Mouse (Mus musculus) limb, embryonic 14.5 days (tissue): Measurements from ENCODE around the gene 4930435E12Rik. TPM values are rescaled to one million over a fixed set of nuclear protein-coding genes. Genes with fewer than 3 reads are reported as not detected.

Source experiments
- ATAC-seq: fragments of 200-750 bp; cut with Nextera tagmentation; 2 replicates; pipeline ENCODE4 v1.8.0; 2017; ENCODE audit warnings: low read depth, moderate number of reproducible peaks, moderate TSS enrichment; ENCODE audit not compliant: low FRiP score
- DNase-seq: peaks from one replicate; pipeline ENCODE4 v3.0.0-alpha.2; 2015; ENCODE audit warnings: low spot score
- H3K27ac ChIP-seq: fragments of 300-500 bp; sonication (generic); replicated peaks from 2 replicates; pipeline ENCODE4 v1.5.1; 2014; ENCODE audit warnings: low read depth, mild to moderate bottlenecking, low read length, moderate library complexity, mixed read lengths
- H3K27me3 ChIP-seq: fragments of 300-500 bp; sonication (generic); 2 replicates; pipeline ENCODE4 v1.6.1; 2014; ENCODE audit warnings: low read length, mixed read lengths; ENCODE audit not compliant: control insufficient read depth, insufficient read depth
- H3K36me3 ChIP-seq: fragments of 300-500 bp; sonication (generic); 2 replicates; pipeline ENCODE4 v1.6.1; 2014; ENCODE audit warnings: mild to moderate bottlenecking, low read length, moderate library complexity, mixed read lengths; ENCODE audit not compliant: control insufficient read depth, insufficient read depth
- H3K4me1 ChIP-seq: fragments of 300-500 bp; sonication (generic); 2 replicates; pipeline ENCODE4 v1.6.1; 2014; ENCODE audit warnings: antibody characterized with exemption, low read length, mixed read lengths; ENCODE audit not compliant: control insufficient read depth, insufficient read depth
- H3K4me2 ChIP-seq: fragments of 300-500 bp; sonication (generic); replicated peaks from 2 replicates; pipeline ENCODE4 v1.6.1; 2014; ENCODE audit warnings: low read depth, mild to moderate bottlenecking, low read length, moderate library complexity; ENCODE audit not compliant: severe bottlenecking
- H3K4me3 ChIP-seq: fragments of 300-500 bp; sonication (generic); replicated peaks from 2 replicates; pipeline ENCODE4 v1.5.1; 2014; ENCODE audit warnings: low read length
- H3K9ac ChIP-seq: fragments of 300-500 bp; sonication (generic); 2 replicates; pipeline ENCODE4 v1.6.1; 2014; ENCODE audit warnings: mild to moderate bottlenecking, low read depth, low read length, moderate library complexity; ENCODE audit not compliant: severe bottlenecking
- H3K9me3 ChIP-seq: fragments of 300-500 bp; sonication (generic); 2 replicates; pipeline ENCODE4 v1.6.1; 2016; ENCODE audit warnings: low read length; ENCODE audit not compliant: control insufficient read depth
- POLR2A ChIP-seq: fragments of 200-500 bp; IDR thresholded peaks from 2 replicates; pipeline ENCODE4 v1.8.0; 2012; ENCODE audit warnings: inconsistent platforms, mild to moderate bottlenecking, moderate library complexity, borderline replicate concordance; ENCODE audit not compliant: insufficient read depth, insufficient read length; ENCODE audit errors: extremely low read depth
- WGBS: fragments of 180-500 bp; shearing (Covaris S2); extraction: QIAGEN DNeasy Blood & Tissue Kit; methylation state at CpG from one replicate; pipeline ENCODE4 v1.1.7; 2014; 5-methylcytosine and 5-hydroxymethylcytosine counted together
- polyA plus RNA-seq, 2 experiments: library from polyadenylated mRNA; depleted of rRNA in 1 of 2; stranded (reverse) in 1 of 2; unstranded in 1 of 2; fragments of >200 nt; fragmentation: Nextera tagmentation in 1 of 2; extraction: Ambion mirVana in 1 of 2; gene quantifications; 2 replicates each; pipeline versions ENCODE4 v1.2.1 to v1.2.3; 2012 to 2014

4930435E12Rik gene
- polyA plus RNA-seq, 2 experiments: not detected

DNA sequence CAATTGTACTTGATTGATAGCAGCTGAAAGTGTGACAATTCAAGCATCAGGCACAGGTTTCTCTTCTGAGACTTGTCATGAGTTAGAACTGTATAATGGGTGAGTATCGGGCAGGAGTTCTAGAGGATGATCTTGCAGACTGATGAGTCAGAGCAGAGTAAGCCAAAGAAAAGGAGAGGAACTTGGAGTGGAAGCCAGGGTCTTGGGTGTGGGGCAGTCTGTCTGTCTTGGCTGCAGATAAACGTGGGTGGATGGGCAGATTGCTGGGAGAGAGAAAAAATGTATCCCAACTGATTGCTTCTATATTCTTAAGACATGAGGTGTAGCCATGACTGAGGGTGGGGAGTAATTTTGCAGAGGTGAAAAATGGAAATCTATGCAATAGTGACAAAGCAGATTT is 46.6 kb downstream of the 4930435E12Rik start:
- Histone ChIP-seq H3K9ac (no peak overlapping the region), H3K4me1 (no peaks in the 10 kb centered on the region), H3K9me3 (no peaks in the 10 kb centered on the region), H3K27me3 (no peaks in the 10 kb centered on the region), H3K4me2 (no peak overlapping the region), H3K4me3 (no peak overlapping the region), H3K27ac (no peak overlapping the region), H3K36me3 (no peaks in the 10 kb centered on the region)
- DNase-seq (no peak), ATAC-seq (no peak)
- TF ChIP-seq POLR2A: no peak
- WGBS: 64% methylated on average over 2 of the region's 2 CpGs

DNA sequence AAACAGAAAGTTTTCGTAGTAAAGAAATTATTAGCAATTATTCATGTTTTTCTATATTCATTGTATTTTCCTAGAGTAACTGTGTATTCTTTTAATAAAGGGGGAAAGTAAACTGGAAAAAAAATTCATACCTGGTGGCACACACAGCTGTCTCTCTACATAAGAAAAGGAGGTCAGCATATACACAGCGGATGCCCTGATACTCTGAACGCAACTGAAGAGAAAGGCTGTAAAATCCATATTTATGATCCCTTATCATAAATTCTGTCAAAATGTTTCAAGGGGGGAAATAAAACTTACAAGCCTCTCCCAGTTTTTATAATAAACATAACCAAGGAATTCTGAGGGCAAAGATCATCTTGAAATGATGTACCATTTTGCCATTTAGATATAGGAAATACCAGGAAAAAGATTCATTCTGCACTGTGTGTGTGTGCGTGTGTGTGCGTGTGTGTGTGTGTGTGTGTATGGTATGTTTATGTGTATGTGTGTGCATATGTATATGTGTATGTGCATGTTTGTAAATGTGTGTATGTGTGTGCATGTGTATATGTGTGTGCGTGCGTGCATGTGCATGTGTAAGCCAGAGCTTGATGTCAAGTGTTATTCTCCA is 47.5 kb downstream of the 4930435E12Rik start:
- Histone ChIP-seq H3K27me3 (no peaks in the 10 kb centered on the region), H3K9me3 (no peaks in the 10 kb centered on the region), H3K27ac (no peak overlapping the region), H3K9ac (no peak overlapping the region), H3K4me1 (no peaks in the 10 kb centered on the region), H3K4me3 (no peak overlapping the region), H3K4me2 (no peak overlapping the region), H3K36me3 (no peaks in the 10 kb centered on the region)
- ATAC-seq: no peak
- DNase-seq: no peak
- no peak for TF ChIP-seq POLR2A
- WGBS: 91% methylated on average over 7 of the region's 7 CpGs

DNA sequence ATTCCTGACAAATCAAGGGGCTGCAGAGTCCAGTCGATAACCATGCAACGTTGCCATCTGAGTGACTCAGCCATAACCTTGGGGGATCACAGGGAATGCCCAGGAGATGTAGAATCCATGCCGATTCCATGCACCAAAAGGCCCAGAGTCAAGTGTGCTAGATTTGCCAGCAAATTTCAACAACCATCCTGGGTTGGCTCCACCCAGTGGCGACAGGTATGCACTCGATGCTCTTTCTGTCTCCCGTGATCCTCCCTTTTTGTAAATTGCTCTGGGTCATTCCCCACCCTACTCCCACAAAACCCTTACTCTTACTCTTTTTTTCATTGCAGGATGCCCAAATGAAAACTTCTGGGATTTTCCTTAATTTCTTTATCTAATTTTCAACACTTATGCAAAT is 52.2 kb downstream of the 4930435E12Rik start:
- Histone ChIP-seq H3K27me3 (no peaks in the 10 kb centered on the region), H3K4me1 (no peaks in the 10 kb centered on the region), H3K27ac (no peak overlapping the region), H3K4me2 (no peak overlapping the region), H3K9ac (no peak overlapping the region), H3K9me3 (no peaks in the 10 kb centered on the region), H3K36me3 (no peaks in the 10 kb centered on the region), H3K4me3 (no peak overlapping the region)
- DNase-seq: no peak
- 60% methylated on average over 6 of the region's 6 CpGs for WGBS
- TF ChIP-seq POLR2A: no peak
- ATAC-seq: no peak

DNA sequence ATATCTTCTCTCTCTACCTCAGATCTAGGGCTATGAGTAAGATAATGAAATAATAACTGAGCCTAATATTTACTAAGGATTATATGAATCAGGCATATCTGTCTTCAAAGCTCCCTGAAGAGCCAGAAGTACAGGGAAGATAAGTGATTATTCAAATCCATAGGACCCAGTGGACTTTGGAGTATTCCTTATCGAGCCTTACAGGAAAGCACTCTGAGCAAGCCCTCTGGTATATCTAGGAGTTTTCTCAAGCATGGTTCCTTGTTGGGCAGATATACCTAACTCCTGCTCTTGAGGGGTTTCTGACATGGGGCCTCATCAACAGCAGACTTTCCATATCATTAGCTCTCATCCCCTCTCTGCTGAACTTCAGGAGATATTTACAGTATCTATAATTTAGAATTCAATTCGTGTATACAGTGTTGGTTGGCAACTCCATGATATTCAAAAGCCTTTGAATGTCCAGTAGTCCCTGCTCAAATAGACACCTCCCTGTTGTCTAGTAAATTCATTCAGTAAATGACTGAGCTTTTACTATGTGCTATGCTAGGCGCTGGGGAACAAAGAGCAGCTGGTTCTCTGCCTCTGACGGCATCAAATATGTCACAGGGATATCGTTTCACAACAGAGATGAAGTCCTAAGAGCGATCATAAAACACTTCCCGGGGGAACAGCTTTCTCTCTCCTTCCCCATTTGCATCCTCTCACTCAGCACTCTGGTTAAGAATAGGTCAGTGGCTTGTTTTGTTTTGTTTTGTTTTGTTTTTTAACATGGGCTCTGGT is 53.4 kb downstream of the 4930435E12Rik start:
- Histone ChIP-seq H3K4me1 (no peaks in the 10 kb centered on the region), H3K4me2 (no peak overlapping the region), H3K9me3 (no peaks in the 10 kb centered on the region), H3K36me3 (no peaks in the 10 kb centered on the region), H3K9ac (no peak overlapping the region), H3K4me3 (no peak overlapping the region), H3K27me3 (no peaks in the 10 kb centered on the region), H3K27ac (no peak overlapping the region)
- WGBS: 42% methylated on average over 7 of the region's 7 CpGs
- DNase-seq (no peak), ATAC-seq (no peak)
- TF ChIP-seq POLR2A: no peak

DNA sequence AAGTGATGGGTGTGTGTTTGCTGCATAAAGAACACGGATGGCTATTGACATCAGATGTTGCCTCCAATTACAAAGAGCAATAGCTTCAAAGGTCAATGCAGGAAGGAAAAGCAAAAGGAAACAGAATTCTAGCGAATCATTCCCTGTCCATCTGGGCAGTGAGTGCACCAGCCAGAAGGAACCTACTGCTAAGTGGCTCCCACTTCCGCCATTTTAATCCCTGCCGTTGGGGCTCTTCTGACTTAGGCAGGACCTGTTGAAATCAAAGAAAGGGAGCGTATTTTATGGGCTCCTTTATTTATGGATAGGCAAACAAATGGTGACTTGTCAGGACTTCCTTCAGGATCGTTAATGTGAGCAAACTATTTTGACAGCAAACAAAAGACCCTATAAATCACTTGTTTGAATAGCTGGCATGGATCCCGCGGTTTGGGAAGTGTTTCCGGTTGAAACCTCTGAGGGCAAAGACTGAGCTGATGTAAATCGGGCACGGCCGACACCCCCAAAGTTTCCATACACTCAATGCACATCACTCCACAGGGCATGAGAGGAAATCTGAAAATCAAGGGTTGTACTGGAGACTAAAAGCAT is 55.5 kb downstream of the 4930435E12Rik start:
- no peak for TF ChIP-seq POLR2A
- H3K27ac ChIP-seq: no peak overlapping the region
- H3K36me3 ChIP-seq: peaks cover 12% of the 10 kb centered on the region
- no peaks in the 10 kb centered on the region for H3K4me1 ChIP-seq
- ATAC-seq (no peak), DNase-seq (no peak)
- WGBS: 36% methylated on average over 12 of the region's 12 CpGs
- H3K4me3 ChIP-seq: no peak overlapping the region
- no peak overlapping the region for H3K4me2 ChIP-seq
- no peak overlapping the region for H3K9ac ChIP-seq
- no peaks in the 10 kb centered on the region for H3K27me3 ChIP-seq
- H3K9me3 ChIP-seq: no peaks in the 10 kb centered on the region
